Mouse (Mus musculus) liver, adult 2 months (tissue): Measurements from ENCODE around the gene Kiss1.

ENCODE experiments used
- CTCF ChIP-seq: fragments of 200-500 bp; IDR thresholded peaks from 2 replicates; pipeline ENCODE4 v1.5.1; 2011; ENCODE audit warnings: low read depth, low read length, control low read depth
- POLR2A ChIP-seq: fragments of 200-500 bp; IDR thresholded peaks from 2 replicates; pipeline ENCODE4 v1.6.1; 2011; ENCODE audit warnings: low read length, control low read depth; ENCODE audit not compliant: insufficient read depth; ENCODE audit errors: extremely low read depth

- TF ChIP-seq CTCF (no peak), POLR2A (no peak)
Observed at GRCm38 (mm10) chr1:133377547-133377946, 55.9 kb downstream of the Kiss1 start.
